Mouse (Mus musculus): Measurements from ENCODE around the gene Gda. TPM values are rescaled to one million over a fixed set of nuclear protein-coding genes. Genes with fewer than 3 reads are reported as not detected.

The Gda gene
- polyA plus RNA-seq, 1 experiment from 2014 or later: 0.24 TPM

GRCm38 (mm10) chr19:21472121-21472780 lies 994 bp downstream of the Gda start:
- Histone ChIP-seq H3K4me2 (replicated peaks; ENCODE audit: low read depth, low read length) (peak overlapping the region; percentile 77), H3K27me3 (ENCODE audit: control insufficient read depth, insufficient read depth, low read length) (peaks cover 13% of the 10 kb centered on the region), H3K9me3 (ENCODE audit: control insufficient read depth, low read length) (peaks cover 11% of the 10 kb centered on the region; the same call in 1 of the 2 replicates), H3K9ac (ENCODE audit: low read depth, low read length) (0 out of 2 replicates have a peak overlapping the region, but pooled peaks have one; percentile 32), H3K27ac (ENCODE audit: low read depth, low read length) (no peak overlapping the region), H3K4me3 (ENCODE audit: low read length) (peak overlapping the region; percentile 43), H3K4me1 (ENCODE audit: control insufficient read depth, insufficient read depth, low read length) (no peaks in the 10 kb centered on the region), H3K36me3 (ENCODE audit: control insufficient read depth, insufficient read depth, low read length) (no peaks in the 10 kb centered on the region)
- WGBS: 2% methylated on average over 47 of the region's 48 CpGs
- peak; percentile 85 for ATAC-seq (ENCODE audit: low FRiP score, low TSS enrichment)

GRCm38 (mm10) chr19:21461221-21461960 lies 11.9 kb downstream of the Gda start:
- Histone ChIP-seq H3K36me3 (ENCODE audit: control insufficient read depth, insufficient read depth, low read length) (no peaks in the 10 kb centered on the region), H3K4me1 (ENCODE audit: control insufficient read depth, insufficient read depth, low read length) (no peaks in the 10 kb centered on the region), H3K9ac (ENCODE audit: low read depth, low read length) (no peak overlapping the region), H3K4me3 (ENCODE audit: low read length) (no peak overlapping the region), H3K9me3 (ENCODE audit: control insufficient read depth, low read length) (no peaks in the 10 kb centered on the region), H3K4me2 (replicated peaks; ENCODE audit: low read depth, low read length) (no peak overlapping the region), H3K27me3 (ENCODE audit: control insufficient read depth, insufficient read depth, low read length) (no peaks in the 10 kb centered on the region), H3K27ac (ENCODE audit: low read depth, low read length) (no peak overlapping the region)
- ATAC-seq (ENCODE audit: low FRiP score, low TSS enrichment): no peak
- 79% methylated on average over 5 of the region's 5 CpGs for WGBS

GRCm38 (mm10) chr19:21457461-21457860 lies 15.8 kb downstream of the Gda start:
- ATAC-seq (ENCODE audit: low FRiP score, low TSS enrichment): no peak
- WGBS: 84% methylated on average over 4 of the region's 4 CpGs

GRCm38 (mm10) chr19:21441787-21442186 lies 31.5 kb downstream of the Gda start:
- no peaks in the 10 kb centered on the region for H3K4me1 ChIP-seq (ENCODE audit: control insufficient read depth, insufficient read depth, low read length)
- 85% methylated on average over 3 of the region's 3 CpGs for WGBS
- no peaks in the 10 kb centered on the region for H3K36me3 ChIP-seq (ENCODE audit: control insufficient read depth, insufficient read depth, low read length)
- no peak overlapping the region for H3K9ac ChIP-seq (ENCODE audit: low read depth, low read length)
- no peaks in the 10 kb centered on the region for H3K9me3 ChIP-seq (ENCODE audit: control insufficient read depth, low read length)
- H3K27ac ChIP-seq (ENCODE audit: low read depth, low read length): no peak overlapping the region
- no peak overlapping the region for H3K4me2 ChIP-seq (replicated peaks; ENCODE audit: low read depth, low read length)
- no peak overlapping the region for H3K4me3 ChIP-seq (ENCODE audit: low read length)
- H3K27me3 ChIP-seq (ENCODE audit: control insufficient read depth, insufficient read depth, low read length): no peaks in the 10 kb centered on the region
- ATAC-seq (ENCODE audit: low FRiP score, low TSS enrichment): no peak

More at GRCm38 (mm10) chr19:21457461-21457860, 15.8 kb downstream of the Gda start:
- Histone ChIP-seq H3K4me2 (replicated peaks; ENCODE audit: low read depth, low read length) (no peak overlapping the region), H3K36me3 (ENCODE audit: control insufficient read depth, insufficient read depth, low read length) (no peaks in the 10 kb centered on the region), H3K9me3 (ENCODE audit: control insufficient read depth, low read length) (no peaks in the 10 kb centered on the region), H3K27ac (ENCODE audit: low read depth, low read length) (no peak overlapping the region), H3K4me1 (ENCODE audit: control insufficient read depth, insufficient read depth, low read length) (no peaks in the 10 kb centered on the region), H3K9ac (ENCODE audit: low read depth, low read length) (no peak overlapping the region), H3K27me3 (ENCODE audit: control insufficient read depth, insufficient read depth, low read length) (no peaks in the 10 kb centered on the region), H3K4me3 (ENCODE audit: low read length) (no peak overlapping the region)

GRCm38 (mm10) chr19:21440841-21441240 lies 32.4 kb downstream of the Gda start:
- Histone ChIP-seq H3K4me1 (ENCODE audit: control insufficient read depth, insufficient read depth, low read length) (no peaks in the 10 kb centered on the region), H3K4me2 (replicated peaks; ENCODE audit: low read depth, low read length) (no peak overlapping the region), H3K27ac (ENCODE audit: low read depth, low read length) (no peak overlapping the region), H3K9me3 (ENCODE audit: control insufficient read depth, low read length) (no peaks in the 10 kb centered on the region), H3K4me3 (ENCODE audit: low read length) (no peak overlapping the region), H3K9ac (ENCODE audit: low read depth, low read length) (no peak overlapping the region), H3K27me3 (ENCODE audit: control insufficient read depth, insufficient read depth, low read length) (no peaks in the 10 kb centered on the region), H3K36me3 (ENCODE audit: control insufficient read depth, insufficient read depth, low read length) (no peaks in the 10 kb centered on the region)
- WGBS: 89% methylated on average over 6 of the region's 6 CpGs
- ATAC-seq (ENCODE audit: low FRiP score, low TSS enrichment): no peak

GRCm38 (mm10) chr19:21439141-21439737 lies 34.0 kb downstream of the Gda start:
- H3K4me1 ChIP-seq (ENCODE audit: control insufficient read depth, insufficient read depth, low read length): no peaks in the 10 kb centered on the region
- ATAC-seq (ENCODE audit: low FRiP score, low TSS enrichment): no peak
- no peaks in the 10 kb centered on the region for H3K9me3 ChIP-seq (ENCODE audit: control insufficient read depth, low read length)
- 41% methylated on average over 3 of the region's 3 CpGs for WGBS
- H3K9ac ChIP-seq (ENCODE audit: low read depth, low read length): no peak overlapping the region
- no peak overlapping the region for H3K4me2 ChIP-seq (replicated peaks; ENCODE audit: low read depth, low read length)
- H3K4me3 ChIP-seq (ENCODE audit: low read length): no peak overlapping the region
- H3K27ac ChIP-seq (ENCODE audit: low read depth, low read length): no peak overlapping the region
- no peaks in the 10 kb centered on the region for H3K27me3 ChIP-seq (ENCODE audit: control insufficient read depth, insufficient read depth, low read length)
- H3K36me3 ChIP-seq (ENCODE audit: control insufficient read depth, insufficient read depth, low read length): no peaks in the 10 kb centered on the region

- H3K27me3 ChIP-seq (ENCODE audit: control insufficient read depth, insufficient read depth, low read length): no peaks in the 10 kb centered on the region
- WGBS: 86% methylated on average over 3 of the region's 3 CpGs
These were observed 36.7 kb downstream of the Gda start for GRCm38 (mm10) chr19:21436566-21436965.

GRCm38 (mm10) chr19:21433348-21433747 lies 39.9 kb downstream of the Gda start:
- Histone ChIP-seq H3K4me1 (ENCODE audit: control insufficient read depth, insufficient read depth, low read length) (no peaks in the 10 kb centered on the region), H3K9ac (ENCODE audit: low read depth, low read length) (no peak overlapping the region), H3K36me3 (ENCODE audit: control insufficient read depth, insufficient read depth, low read length) (no peaks in the 10 kb centered on the region), H3K27ac (ENCODE audit: low read depth, low read length) (no peak overlapping the region), H3K4me2 (replicated peaks; ENCODE audit: low read depth, low read length) (no peak overlapping the region), H3K27me3 (ENCODE audit: control insufficient read depth, insufficient read depth, low read length) (no peaks in the 10 kb centered on the region), H3K4me3 (ENCODE audit: low read length) (no peak overlapping the region), H3K9me3 (ENCODE audit: control insufficient read depth, low read length) (no peaks in the 10 kb centered on the region)
- ATAC-seq (ENCODE audit: low FRiP score, low TSS enrichment): no peak
- 82% methylated on average over 4 of the region's 4 CpGs for WGBS

More at GRCm38 (mm10) chr19:21436566-21436965, 36.7 kb downstream of the Gda start:
- Histone ChIP-seq H3K36me3 (ENCODE audit: control insufficient read depth, insufficient read depth, low read length) (no peaks in the 10 kb centered on the region), H3K9ac (ENCODE audit: low read depth, low read length) (no peak overlapping the region), H3K27ac (ENCODE audit: low read depth, low read length) (no peak overlapping the region), H3K9me3 (ENCODE audit: control insufficient read depth, low read length) (no peaks in the 10 kb centered on the region), H3K4me1 (ENCODE audit: control insufficient read depth, insufficient read depth, low read length) (no peaks in the 10 kb centered on the region), H3K4me2 (replicated peaks; ENCODE audit: low read depth, low read length) (no peak overlapping the region), H3K4me3 (ENCODE audit: low read length) (no peak overlapping the region)
- ATAC-seq (ENCODE audit: low FRiP score, low TSS enrichment): no peak

GRCm38 (mm10) chr19:21432879-21433278 lies 40.4 kb downstream of the Gda start:
- Histone ChIP-seq H3K27me3 (ENCODE audit: control insufficient read depth, insufficient read depth, low read length) (no peaks in the 10 kb centered on the region), H3K9me3 (ENCODE audit: control insufficient read depth, low read length) (no peaks in the 10 kb centered on the region), H3K4me3 (ENCODE audit: low read length) (no peak overlapping the region), H3K4me2 (replicated peaks; ENCODE audit: low read depth, low read length) (no peak overlapping the region), H3K36me3 (ENCODE audit: control insufficient read depth, insufficient read depth, low read length) (no peaks in the 10 kb centered on the region), H3K4me1 (ENCODE audit: control insufficient read depth, insufficient read depth, low read length) (no peaks in the 10 kb centered on the region), H3K27ac (ENCODE audit: low read depth, low read length) (no peak overlapping the region), H3K9ac (ENCODE audit: low read depth, low read length) (no peak overlapping the region)
- ATAC-seq (ENCODE audit: low FRiP score, low TSS enrichment): no peak
- 84% methylated on average over 2 of the region's 2 CpGs for WGBS
